Mouse (Mus musculus): ENCODE data around the gene Nlgn2.

DNA sequence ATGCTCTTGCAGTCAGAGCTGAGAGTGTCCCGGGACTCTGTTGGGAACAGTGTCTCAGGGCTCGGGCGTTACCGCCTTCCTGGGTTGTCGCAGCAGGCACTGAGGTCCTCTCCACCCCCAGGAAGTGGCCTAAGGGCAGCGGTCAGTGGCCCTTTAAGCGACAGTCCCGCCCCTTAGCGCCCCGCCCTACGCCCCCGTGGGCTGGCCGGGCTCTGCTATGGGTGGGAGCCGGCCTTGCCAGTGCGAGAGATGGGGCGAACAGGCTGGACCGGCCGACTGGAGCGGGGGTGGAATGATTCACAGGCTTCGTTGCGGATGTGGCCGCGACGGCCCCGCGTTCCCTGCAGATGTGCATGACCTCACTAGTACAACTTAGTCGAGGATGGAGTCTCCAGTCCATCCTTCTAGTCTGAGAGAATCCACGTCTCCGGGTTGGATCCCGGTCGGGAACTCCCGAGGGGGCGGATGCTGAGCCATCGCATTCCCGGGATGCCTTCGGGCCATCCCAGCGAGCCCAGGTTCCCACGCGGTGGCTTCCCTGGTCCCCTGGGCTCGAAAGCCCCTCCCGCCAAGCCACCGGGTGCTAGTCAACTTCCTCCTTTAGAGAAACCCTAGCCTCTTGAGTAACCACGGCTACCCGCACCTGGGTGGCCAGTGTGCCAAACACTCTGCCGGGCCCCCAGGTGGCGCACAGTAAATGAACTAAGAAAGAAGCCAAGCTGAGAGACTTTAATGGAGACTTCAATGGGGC lies 43.4 kb upstream of the Nlgn2 start, which contains the start of gene Kctd11:
- TF ChIP-seq POLR2A (IDR thresholded peaks at IDR 0.05; ENCODE audit: borderline replicate concordance, extremely low read depth, low read depth, low read length) (peak; percentile 94), CTCF (IDR thresholded peaks at IDR 0.05; ENCODE audit: insufficient read depth, low read length) (peak; percentile 16; the same call in 1 of the 2 replicates)

Data from lung, adult 2 months (tissue).